Mouse (Mus musculus) bone marrow macrophage, adult 2 months (primary cell): ENCODE measurements at regions not wholly inside any gene's neighbourhood (a gene's known extent, or its start where the extent isn't known, plus 50 kb on each side); places are given as distances from the start of the nearest gene placed in this dataset.

Source experiments
- CTCF ChIP-seq: IDR thresholded peaks from 2 replicates; pipeline ENCODE4 v1.5.1; 2012; ENCODE audit warnings: low read depth, mild to moderate bottlenecking, low read length, moderate library complexity
- POLR2A ChIP-seq: IDR thresholded peaks from 2 replicates; pipeline ENCODE4 v1.6.1; 2012; ENCODE audit warnings: mild to moderate bottlenecking, low read depth, low read length, borderline replicate concordance

GRCm38 (mm10) chr13:107389074-107389473 is 367.1 kb upstream of the Kif2a start:
- TF ChIP-seq CTCF (no peak), POLR2A (no peak)
